Mouse (Mus musculus) spleen, postnatal 36 days (tissue): ENCODE data around the gene Gm29094.
"Not testable (repeated sequence)": the region's sequence is repeated elsewhere in the genome, so short reads cannot be mapped to it uniquely, and the experiment has no call there.

Experiments
- DNase-seq, 2 experiments: peaks; one replicate each; pipeline ENCODE4 v3.0.0; 2022; ENCODE audit warnings: low spot score in 2 of 2, mixed read lengths in 1 of 2

Gm29094 gene

DNA sequence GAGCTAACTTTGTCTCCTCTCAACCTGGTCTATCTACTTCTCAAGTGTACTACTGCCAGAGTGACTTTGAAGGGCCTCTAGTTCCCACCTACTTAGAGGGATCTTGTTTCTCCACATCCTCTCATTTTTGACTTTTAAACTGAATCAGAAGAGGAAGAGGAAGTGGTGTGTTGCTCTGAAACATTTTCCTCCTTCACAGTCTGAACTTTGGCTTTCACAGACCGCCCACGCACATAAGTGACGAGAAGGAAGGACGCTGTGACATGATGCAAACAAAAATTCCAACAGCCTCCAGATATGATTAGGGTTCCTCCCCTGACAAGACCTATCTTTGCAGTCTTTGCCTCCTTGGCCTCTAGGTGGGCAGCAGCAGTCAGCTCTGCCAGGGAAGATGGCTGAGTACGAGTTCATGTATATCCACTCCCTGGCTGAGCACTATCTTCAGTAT, at the start of gene Gm29094, which contains the start of gene Bcl2a1b:
Gm29094 (plus strand) TSS at position 411 of the 448 bp plus-strand sequence.
Bcl2a1b (plus strand) TSS at position 241 of the 448 bp plus-strand sequence.
- peak; percentile 79 to 82 for DNase-seq

DNA sequence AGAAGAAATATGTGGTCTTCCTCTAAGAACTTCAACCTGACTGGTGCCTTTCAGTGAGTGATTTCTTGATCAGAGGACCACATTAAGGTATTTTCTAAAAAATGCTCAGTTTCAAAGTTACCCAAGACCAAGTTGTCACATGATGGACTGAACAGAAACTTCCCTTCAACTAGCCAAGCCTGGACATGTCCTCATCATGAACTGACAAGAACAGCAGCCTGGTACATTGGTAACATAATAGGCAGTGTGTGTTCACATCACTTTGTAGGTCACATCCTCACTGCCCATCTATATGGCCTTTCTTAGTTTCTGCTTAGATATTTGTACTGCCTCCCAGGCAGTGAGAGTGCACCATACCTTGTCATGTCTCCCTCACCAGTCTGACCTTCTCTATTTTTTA, 26.6 kb upstream of the Gm29094 start:
- DNase-seq = not testable (repeated sequence)

DNA sequence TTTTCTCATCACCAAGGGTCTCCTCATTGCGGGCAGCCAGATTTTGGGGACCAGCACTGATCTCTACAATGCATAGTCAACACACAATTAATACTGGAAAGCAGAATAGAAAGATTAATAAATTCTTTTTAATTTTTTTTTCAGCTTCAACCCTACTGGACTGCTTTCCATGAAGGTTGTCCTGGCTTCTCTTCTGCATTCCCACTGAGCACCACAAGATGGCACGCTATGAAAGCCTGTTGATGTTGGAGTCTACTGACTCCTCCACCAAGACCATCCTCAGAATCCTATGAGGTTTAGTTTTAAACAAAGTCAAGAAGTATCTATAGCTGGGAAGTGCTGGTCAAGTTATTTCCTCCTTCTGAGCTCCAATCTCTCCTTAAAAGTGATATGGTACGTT, 20.3 kb upstream of the Gm29094 start:
- peak; percentile 75 to 78 for DNase-seq

DNA sequence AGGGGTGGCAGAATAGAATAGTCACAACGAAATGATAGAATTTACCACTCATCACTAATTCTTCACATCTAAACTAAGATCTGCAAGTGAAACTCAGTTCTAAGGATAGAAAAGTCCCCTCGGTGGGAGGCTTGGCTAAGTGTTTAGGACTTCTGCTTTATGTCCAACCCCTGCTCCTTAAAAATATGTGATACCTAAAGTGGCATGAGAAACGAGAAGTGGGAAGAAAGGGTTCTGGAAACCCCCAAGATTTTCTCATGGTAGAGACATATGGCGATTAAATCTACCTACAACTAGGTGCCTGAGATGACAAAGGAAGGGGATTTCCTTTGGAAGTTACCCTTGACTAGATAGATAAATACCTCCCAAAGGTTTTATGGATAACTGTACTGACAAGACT, 19.7 kb upstream of the Gm29094 start:
- not testable (repeated sequence) for DNase-seq

DNA sequence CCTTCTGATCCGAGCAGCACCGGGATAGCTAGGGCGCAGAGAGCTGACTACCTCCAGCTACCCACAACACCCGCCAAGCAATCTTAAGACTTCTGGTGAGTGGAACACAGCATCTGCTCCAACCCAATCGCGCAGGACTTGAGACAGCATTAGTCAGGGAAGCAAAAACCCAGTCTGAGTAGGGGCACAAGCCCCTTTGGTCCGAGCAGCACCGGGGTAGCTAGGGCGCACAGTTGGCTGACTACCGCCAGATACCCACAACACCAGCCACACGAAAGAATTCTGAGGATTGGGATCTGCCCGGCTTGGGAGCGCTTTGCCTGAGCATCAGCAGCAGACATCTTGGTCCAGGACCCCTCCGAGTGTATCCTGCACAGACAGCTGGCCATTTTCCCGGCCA, 12.2 kb upstream of the Gm29094 start:
- not testable (repeated sequence) for DNase-seq

DNA sequence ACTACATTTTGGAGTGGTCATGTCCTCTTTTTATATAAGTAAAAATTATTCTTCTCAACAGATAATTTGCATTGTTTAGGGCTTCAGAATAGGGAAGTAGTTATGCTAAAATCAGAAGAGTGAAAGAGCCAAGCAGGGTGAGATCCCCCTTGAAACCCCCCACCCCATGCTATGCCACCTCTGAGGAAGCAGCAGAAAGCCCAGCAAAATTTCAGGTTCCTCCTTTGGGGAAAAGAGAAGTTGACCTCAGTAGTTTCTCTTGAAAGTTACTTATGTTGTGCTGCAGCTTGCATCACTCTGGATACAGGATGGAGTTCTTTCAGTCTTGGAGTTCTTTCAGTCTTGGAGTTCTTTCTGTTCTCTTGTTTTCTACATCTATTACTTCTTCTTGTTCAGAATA, 3.7 kb upstream of the Gm29094 start:
- DNase-seq = not testable (repeated sequence)

DNA sequence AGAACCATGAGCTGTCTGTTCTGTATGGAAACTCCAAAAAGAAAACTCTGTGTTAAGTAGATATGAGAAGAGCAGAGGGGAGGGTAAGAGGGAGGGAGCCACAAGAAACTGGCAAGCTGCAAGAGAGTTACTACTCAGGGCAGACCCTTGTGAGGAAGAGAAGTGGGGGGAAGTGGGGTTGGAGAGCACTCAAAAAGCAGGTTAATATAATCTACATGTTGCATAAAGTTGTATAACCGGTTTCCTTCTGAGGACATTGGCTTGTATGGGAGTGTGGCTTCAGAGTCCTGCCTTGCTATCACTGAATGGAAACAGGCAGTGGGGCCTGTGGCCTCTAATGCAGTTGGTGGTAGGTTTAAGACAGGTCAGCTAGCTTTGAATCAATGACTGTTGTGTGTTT, 1.7 kb upstream of the Gm29094 start:
- DNase-seq = not testable (repeated sequence)

DNA sequence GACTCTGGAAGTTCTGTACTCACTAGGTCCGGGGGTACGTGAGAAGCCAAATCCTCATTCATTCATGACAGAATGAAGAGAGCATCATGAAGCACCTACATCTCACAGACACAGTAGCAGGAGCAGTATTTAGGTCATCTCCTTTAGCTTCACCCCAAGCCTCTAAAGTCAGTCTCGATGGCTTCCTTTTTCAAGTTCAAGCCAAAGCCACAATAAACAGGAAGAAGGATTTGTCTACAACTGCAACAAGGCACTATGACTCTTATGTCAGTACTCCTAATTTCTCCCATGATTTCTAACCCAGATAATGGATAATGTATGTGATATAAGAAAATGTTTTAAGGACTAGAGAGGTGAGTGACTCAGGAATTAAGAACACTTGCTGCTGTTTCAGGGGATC, 830 bp upstream of the Gm29094 start:
- peak in 1 of 2 experiments; percentile 26 for DNase-seq

DNA sequence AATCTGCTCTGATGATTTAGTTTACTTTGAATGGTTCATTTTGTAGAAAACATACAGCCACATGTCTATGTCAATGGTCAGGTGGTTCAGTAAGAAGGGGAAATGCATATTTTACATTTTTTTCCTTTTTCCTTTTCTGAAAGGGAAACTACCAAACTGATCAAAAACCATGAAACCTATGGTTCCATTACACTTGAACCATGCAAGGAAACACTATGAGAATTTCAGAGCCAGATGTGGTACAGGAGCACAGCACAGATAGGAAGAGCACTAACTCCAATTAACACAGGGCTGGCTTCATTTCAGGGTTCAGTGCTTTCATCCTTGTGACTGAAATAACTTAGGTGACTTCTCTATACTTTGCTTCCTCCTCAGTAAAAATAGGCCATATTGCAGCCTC, 3.1 kb downstream of the Gm29094 start:
- peak in 1 of 2 experiments; percentile 39 for DNase-seq

DNA sequence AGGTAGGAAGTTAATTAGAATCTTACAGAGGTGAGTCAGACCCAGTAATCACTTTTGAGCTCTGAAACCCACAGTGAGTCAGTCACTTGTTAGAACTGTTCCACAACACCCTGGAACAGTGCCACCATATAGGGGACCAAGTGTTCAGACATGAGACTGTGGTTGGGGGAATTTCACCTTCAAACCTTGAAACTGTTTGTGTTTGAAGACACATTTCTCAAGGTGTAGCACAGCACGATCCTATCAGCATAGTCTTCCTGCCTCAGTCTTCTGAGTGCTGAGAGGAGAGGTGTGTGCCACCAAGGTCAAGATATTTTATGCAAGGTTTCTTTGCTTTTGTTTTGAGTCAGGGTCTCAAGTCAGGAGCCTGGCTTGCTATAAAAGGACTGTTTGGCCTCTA, 9.8 kb downstream of the Gm29094 start:
- DNase-seq = not testable (repeated sequence)

DNA sequence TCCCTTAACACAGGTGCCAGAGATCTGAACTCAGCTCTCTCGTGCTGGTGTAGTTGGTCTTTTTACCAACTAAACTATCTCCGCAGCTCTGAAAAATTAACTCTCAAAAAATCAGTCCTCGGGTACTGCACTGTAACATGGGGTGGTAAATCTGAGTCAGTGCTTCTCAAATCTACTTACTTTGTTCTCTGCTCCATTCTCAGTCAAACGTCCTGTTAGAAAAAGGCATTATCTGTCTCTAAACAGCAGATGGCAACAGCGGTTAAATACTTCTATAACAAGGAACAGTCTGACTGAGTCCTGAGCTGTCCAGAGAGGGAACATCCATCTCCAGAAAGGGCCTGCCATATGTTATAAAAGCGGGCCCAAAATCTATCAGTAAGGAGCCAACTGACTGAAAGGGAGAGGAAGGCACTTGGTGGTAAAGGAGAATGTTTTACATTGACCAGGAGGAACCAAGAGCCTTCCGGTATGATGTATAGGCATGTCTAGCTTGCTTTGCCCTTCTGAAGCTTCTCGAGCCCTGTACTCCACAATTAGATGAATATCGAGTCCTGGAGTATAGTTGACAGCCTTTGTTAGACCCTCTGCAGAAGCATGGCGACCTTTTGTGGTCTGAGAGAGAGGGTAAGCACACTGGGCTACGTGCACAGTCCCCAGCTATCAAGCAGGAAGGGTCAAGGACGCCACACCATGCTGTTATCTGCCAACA, 11.3 kb downstream of the Gm29094 start, which contains the start of gene Mthfs:
Mthfs (plus strand) TSS at position 324 of the 712 bp plus-strand sequence.
- not testable (repeated sequence) for DNase-seq

DNA sequence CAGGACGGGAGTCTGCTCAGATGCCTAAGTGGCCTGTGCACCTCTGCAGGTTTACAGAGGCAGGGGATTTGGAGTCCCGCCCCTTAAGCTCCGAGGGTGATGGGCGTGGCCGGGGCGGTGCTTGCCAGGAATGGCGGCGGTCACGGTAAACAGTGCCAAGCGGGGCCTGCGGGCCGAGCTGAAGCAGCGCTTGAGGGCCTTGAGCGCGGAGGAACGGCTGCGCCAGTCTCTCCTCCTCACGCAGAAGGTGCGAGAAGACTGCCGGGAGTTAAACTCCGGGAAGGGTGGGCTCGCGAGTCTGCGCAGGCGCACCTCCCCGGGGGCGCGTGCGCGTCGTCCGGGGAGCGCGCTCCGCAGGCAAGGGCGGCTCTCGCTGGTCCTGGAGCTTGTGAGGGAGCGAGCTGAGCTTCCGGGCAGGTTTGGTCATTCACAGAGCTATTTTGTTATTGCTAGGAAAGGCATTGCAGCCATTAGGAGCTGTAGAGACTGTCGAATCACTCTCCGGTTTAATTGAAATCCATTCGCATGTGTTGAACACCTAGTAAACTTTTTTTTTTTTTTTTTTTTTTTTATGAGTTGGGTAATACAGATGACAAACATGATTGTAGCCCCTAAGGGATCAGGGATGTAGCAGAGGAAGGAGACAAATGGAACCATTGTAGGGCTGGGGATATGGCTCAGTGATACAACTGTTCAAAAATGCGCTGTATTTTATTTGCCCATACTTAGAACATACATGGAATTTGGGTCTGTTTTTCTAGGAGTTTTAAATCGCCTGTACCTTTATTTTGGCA, 12.1 kb downstream of the Gm29094 start:
- DNase-seq = peak; percentile 78

DNA sequence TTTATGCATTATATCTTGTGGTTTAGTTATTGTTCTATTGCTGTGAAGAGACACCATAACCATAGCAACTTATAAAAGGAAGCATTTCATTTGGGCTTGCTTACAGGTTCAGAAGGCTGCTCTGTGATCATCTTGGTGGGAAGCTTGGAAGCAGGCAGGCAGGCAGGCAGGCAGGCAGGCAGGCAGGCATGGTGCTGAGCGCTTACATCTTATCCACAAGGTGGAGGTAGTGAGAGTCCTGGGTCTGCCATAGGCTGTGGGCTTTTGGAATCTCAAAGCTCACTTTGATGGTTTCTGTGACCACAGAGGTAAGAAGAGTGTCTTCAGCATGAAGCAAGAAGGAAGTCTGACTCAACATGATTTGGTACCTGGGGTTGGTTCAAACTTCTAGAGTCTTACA, 13.2 kb downstream of the Gm29094 start:
- DNase-seq = peak; percentile 48 to 58

DNA sequence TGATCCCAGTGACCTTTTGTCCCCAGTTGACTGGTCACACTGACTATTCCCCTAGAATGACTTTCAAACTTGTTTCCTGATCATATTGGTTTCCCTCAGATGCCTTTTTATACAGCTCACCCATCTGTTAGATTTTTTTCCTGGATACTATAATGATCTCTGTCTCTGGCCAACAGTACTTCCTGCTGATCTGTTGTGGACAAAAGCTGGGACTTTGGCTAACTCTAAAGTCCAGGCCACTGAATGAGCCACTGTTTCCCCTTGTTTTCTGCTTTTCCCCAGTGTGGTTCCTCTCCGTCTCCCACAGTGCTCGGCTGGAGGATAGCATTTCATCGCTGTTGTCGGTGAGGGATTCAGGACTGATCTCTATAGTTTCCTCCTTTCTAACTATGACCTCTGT, 19.0 kb downstream of the Gm29094 start:
- DNase-seq = not testable (repeated sequence)

DNA sequence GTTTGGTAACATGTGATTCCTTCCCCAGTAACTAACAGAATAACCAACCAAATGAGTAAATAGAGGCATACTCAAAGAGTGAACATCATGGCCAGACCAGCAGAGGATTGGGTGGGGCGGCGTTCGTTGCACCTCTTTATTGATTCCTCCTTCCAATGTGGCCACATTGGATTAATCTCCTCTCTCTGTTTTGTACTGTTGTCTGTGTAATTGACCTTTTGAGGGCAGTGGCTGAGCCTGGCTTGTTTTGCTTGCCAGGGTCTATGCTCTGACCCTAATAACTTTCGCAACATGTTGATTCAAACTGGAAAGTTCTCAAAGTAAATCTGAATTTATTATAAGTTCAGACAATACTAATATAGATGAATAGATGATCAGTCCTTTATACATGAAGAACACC, 20.5 kb downstream of the Gm29094 start:
- DNase-seq = not testable (repeated sequence)

DNA sequence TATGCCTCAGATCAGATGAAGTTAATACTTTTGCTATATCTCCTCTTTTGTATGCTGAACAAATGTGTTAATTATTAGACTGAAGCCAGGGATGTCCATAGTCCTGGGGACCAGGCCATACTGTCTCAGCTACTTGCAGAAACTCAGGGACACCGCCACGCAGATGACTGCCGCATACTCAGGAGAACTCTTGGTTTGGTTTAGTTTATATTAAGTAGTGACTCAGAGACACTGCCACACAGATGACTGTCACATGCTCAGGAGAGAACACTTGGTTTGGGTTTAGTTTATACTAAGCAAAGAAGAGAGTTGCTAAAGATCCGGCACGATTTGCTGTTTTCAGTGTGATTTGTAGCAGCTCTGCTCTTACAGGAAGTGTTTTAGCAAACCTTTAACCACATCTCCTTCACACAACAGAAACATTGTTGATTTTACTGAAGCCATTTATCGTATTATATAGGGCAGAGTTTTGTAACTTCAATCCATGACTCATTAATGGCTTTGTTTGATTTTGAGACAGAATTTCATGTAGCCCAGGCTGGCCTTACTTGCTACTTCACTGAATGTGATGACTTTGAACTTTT, 21.6 kb downstream of the Gm29094 start:
- not testable (repeated sequence) for DNase-seq

DNA sequence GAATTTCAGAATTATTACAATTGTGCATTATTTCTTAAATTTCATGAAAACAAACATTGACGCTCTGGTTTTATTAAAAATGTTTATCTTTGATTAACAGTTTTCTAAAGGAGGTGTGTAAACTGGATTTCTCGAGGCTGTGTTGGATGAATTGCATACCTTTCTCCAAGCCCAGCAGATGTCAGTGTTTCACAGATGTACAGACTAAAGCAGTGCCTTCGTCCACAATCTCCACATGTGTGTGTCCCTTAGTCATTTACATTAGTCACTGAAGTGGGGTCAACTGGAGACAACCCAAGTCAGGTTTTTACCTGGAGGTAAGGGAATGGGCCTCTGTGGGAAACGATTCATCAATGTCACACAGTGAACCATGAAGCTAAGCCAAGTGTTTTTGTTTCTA, 26.9 kb downstream of the Gm29094 start:
- DNase-seq = no peak

DNA sequence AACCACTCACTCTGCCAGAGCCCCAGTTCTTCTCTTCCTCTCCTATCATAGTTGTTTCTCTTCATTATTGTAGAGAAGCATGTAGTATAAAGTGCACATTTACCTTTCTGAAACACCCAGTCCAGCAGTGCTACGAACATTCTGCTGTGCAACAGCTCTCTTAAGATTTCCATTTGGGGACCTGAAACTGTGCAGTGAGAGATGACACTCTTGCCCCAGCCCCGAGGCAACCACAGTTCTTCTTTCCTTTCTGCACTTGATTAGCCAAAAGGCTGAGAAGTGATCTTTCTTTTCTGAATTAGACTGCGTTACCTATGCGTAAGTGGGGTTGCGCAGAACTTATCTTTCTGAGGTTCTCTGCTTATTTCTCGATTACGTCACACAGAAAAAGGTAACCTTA, 28.9 kb downstream of the Gm29094 start:
- DNase-seq = peak; percentile 77 to 78

DNA sequence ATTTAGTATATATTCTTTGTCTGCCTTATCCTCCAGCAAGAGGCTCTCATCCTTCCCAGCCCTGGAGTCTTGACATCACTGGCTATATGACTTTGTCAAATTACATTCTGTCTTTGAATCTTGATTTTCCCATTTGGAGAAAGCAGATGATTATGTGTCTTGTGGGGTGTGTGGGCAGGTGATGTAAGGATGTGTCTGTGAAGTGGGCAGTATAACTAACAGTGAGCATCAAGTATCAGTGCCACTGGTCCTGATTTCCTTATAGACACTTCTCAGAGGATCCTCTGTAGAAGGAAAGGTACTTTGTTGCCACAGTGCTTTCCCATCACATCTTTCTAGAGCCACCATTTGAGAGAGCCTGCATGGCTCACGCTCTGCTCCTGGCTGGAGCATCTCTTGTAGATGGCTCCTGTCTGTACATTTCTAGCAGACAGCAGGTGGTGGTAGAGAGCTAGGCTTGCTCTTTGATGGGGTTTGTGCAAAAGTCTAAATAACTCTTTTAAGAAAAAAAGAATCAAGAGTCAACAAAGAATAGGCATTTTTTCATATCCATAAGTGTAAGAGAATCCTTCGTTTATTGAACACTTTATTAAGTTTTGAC, 31.8 kb downstream of the Gm29094 start:
- not testable (repeated sequence) for DNase-seq

DNA sequence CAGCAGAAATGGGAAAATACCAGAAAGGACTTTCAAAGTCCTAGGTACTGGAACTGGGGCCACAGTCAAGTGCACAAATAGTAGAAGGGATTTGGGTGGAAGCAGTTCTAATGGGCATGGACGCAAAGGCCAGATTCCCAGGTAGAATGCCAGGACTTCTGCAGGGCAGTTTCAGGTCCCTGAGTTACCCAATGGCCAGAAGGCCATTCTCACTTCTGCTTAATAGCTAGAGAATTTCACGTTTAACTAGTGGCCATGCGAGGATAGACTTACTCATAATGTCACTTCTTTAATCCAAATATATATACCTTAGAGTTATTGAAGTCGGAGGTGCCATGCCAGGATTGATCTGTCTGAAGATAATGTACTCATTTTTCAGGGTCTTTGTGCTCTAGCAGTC, 38.0 kb downstream of the Gm29094 start:
- DNase-seq = not testable (repeated sequence)

DNA sequence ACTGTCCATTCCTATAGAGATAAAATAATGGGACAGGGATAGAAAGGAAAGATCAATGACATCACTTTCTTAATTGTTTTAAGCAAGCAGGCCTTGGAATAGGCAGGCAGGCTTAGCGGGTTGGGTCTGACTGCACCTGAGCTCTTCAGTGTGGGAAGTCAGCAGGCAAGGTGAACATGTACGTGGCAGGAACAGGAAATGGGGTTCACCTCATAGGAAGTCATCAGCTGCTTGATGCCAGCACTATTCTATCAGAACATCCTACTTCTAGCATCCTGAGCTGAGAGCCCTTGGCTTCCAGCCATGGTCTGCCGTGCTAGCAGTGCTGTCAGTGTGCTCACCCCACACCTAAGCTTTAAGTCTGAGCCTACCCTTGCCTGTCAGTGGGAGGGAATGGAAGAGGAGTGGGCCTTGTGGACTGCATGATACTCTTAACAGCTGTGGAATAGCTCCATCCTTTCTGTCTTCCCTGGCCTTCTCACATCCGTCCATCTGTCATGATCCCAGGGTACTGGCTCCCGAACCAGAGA, 39.9 kb downstream of the Gm29094 start:
- DNase-seq = not testable (repeated sequence)
